Mouse (Mus musculus): ENCODE results near the gene Gm21731. TPM values are rescaled to one million over a fixed set of nuclear protein-coding genes. Genes with fewer than 3 reads are reported as not detected.
"Not testable (repeated sequence)": the region's sequence is repeated elsewhere in the genome, so short reads cannot be mapped to it uniquely, and the experiment has no call there.

The Gm21731 gene
- not detected in 2 replicates for polyA plus RNA-seq (2012; rRNA removed)

DNA sequence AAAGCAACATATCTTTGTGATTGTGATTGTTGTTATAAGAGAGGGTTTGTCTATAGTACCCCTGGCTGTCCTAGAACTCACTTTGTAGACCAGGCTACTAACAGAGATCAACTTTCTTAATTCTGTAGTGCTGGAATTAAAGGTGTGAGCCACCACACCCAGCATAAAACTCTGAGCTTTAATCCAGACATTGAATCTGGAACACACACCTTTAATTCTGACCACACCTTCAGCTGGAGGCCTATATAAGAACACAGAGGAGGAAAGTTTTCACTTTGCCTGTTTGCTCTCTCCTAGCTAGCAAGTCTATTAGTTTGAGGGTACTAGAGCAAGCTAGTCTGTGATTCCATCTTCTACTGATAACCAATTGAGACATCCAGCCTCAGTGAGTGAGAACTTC lies at the start of gene Gm21731:
Gm21731 (plus strand) TSS at position 301 of the 400 bp plus-strand sequence.
- H3K27ac ChIP-seq (ENCODE audit: insufficient read depth, low read depth, low read length); H3K4me1 ChIP-seq (ENCODE audit: control insufficient read depth, insufficient read depth, insufficient read length, low read length); H3K36me3 ChIP-seq (ENCODE audit: control insufficient read depth, insufficient read depth, low read length); H3K27me3 ChIP-seq (ENCODE audit: control insufficient read depth, insufficient read depth, low read length); H3K4me3 ChIP-seq (ENCODE audit: low read depth, low read length): not testable (repeated sequence)

GRCm38 (mm10) chr13:120196189-120196821 lies 42.6 kb upstream of the Gm21731 start:
- 72% methylated on average over 7 of the region's 8 CpGs for WGBS
- H3K36me3 ChIP-seq (ENCODE audit: control insufficient read depth, insufficient read depth, low read length); H3K4me3 ChIP-seq (ENCODE audit: low read depth, low read length); H3K27ac ChIP-seq (ENCODE audit: insufficient read depth, low read depth, low read length); H3K27me3 ChIP-seq (ENCODE audit: control insufficient read depth, insufficient read depth, low read length); H3K4me1 ChIP-seq (ENCODE audit: control insufficient read depth, insufficient read depth, insufficient read length, low read length): not testable (repeated sequence)

DNA sequence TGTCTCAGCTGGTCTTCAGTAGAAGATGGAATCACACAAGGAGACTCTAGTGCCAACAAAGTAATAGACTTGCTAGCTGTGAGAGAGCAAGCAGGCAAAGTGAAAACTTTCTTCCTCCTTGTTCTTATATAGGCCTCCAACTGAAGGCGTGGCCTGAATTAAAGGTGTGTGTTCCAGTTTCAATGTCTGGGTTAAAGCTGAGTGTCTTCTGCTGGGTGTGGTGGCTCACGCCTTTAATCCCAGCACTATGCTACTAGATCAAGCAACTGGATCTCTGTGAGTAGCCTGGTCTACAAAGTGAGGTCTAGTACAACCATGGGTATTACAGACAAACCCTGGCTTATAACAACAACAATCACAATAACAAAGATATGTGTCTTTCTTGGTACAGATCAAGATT lies 23.1 kb upstream of the Gm21731 start, which contains the start of gene Gm21762:
Gm21762 (minus strand) TSS at position 101 of the 400 bp plus-strand sequence.
- H3K36me3 ChIP-seq (ENCODE audit: control insufficient read depth, insufficient read depth, low read length); H3K4me3 ChIP-seq (ENCODE audit: low read depth, low read length); H3K27ac ChIP-seq (ENCODE audit: insufficient read depth, low read depth, low read length); H3K4me1 ChIP-seq (ENCODE audit: control insufficient read depth, insufficient read depth, insufficient read length, low read length); H3K27me3 ChIP-seq (ENCODE audit: control insufficient read depth, insufficient read depth, low read length): not testable (repeated sequence)
- WGBS = no CpG with 5 or more reads among the region's 2 CpGs

DNA sequence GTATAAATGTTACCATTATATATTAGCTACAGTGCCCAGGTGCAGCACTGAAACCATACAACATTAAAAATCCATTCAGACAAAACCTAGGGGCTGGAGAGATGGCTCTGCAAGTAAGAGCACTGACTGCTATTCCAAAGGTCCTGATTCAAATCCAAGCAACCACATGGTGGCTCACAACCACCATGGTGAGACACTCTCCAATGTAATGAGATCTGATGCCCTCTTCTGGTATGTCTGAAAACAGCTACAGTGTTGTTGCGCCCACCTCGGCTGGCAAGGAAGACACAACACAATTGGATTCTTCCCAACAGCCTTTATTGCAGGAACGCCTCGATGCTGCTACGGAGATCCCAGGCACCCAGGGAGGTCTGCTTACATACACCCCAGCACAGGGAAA lies 18.0 kb upstream of the Gm21731 start:
- not testable (repeated sequence) for H3K4me1 ChIP-seq (ENCODE audit: control insufficient read depth, insufficient read depth, insufficient read length, low read length); H3K27ac ChIP-seq (ENCODE audit: insufficient read depth, low read depth, low read length); H3K36me3 ChIP-seq (ENCODE audit: control insufficient read depth, insufficient read depth, low read length); H3K4me3 ChIP-seq (ENCODE audit: low read depth, low read length); H3K27me3 ChIP-seq (ENCODE audit: control insufficient read depth, insufficient read depth, low read length)
- 83% methylated on average over 5 of the region's 5 CpGs for WGBS

DNA sequence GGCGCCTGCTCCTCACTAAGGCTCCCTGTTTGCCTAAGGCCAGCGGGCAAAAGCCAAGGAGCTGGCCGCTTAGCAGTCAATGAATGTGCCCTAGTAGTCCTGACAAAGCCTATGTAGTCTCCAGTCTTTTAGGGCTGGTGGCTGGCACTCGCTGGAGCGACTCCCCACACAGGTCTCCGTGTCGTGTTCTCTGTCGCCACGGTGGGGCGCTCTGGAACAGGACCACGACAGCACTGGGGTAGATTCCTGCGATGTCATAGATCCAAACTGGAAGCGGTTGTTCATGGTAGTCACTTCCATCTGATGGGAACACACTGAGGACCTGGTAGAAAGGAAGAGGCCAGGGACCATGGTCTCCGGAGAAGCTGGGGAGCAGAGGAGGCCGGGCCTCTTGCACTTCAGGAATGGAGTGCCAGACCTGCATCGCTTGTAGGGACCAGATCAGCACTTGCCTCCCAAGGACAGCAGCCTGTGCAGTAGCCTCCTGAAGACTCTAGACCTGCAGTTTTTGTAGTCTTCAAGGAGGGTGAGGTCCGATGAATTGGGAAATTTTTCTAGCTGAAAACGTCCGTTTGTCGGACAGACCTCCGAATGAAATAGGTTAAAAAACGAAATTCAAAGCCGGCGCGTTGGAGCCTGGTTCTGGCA lies 15.8 kb upstream of the Gm21731 start:
- not testable (repeated sequence) for H3K4me3 ChIP-seq (ENCODE audit: low read depth, low read length); H3K4me1 ChIP-seq (ENCODE audit: control insufficient read depth, insufficient read depth, insufficient read length, low read length); H3K36me3 ChIP-seq (ENCODE audit: control insufficient read depth, insufficient read depth, low read length); H3K27me3 ChIP-seq (ENCODE audit: control insufficient read depth, insufficient read depth, low read length); H3K27ac ChIP-seq (ENCODE audit: insufficient read depth, low read depth, low read length)
- WGBS = 95% methylated on average over 16 of the region's 25 CpGs

DNA sequence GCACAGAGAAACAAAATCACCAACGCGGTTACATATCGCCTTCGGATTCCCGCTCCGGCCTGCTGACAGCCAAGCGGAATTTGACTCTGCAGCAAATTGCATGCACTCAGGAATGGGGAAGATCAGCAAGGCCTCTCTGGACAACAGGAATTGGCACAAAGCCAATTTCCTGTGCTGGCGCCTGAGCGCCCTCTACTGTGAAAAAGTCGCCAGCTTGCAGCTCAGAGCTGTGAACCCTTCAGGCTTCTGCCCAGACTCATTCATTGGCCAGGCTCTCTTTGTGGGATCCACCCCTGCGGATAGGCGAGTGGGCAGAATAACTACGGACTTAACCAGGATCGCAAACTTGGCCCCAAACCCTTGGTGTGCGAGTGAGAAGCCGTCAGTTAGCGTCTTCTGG lies 7.1 kb upstream of the Gm21731 start:
- H3K36me3 ChIP-seq (ENCODE audit: control insufficient read depth, insufficient read depth, low read length); H3K4me3 ChIP-seq (ENCODE audit: low read depth, low read length); H3K27me3 ChIP-seq (ENCODE audit: control insufficient read depth, insufficient read depth, low read length); H3K4me1 ChIP-seq (ENCODE audit: control insufficient read depth, insufficient read depth, insufficient read length, low read length); H3K27ac ChIP-seq (ENCODE audit: insufficient read depth, low read depth, low read length): not testable (repeated sequence)
- WGBS = 95% methylated on average over 17 of the region's 17 CpGs

- not testable (repeated sequence) for H3K36me3 ChIP-seq (ENCODE audit: control insufficient read depth, insufficient read depth, low read length); H3K27me3 ChIP-seq (ENCODE audit: control insufficient read depth, insufficient read depth, low read length); H3K4me3 ChIP-seq (ENCODE audit: low read depth, low read length); H3K27ac ChIP-seq (ENCODE audit: insufficient read depth, low read depth, low read length); H3K4me1 ChIP-seq (ENCODE audit: control insufficient read depth, insufficient read depth, insufficient read length, low read length)
- 75% methylated on average over 14 of the region's 25 CpGs for WGBS
Observed at GRCm38 (mm10) chr13:120232447-120233049, 6.4 kb upstream of the Gm21731 start.

DNA sequence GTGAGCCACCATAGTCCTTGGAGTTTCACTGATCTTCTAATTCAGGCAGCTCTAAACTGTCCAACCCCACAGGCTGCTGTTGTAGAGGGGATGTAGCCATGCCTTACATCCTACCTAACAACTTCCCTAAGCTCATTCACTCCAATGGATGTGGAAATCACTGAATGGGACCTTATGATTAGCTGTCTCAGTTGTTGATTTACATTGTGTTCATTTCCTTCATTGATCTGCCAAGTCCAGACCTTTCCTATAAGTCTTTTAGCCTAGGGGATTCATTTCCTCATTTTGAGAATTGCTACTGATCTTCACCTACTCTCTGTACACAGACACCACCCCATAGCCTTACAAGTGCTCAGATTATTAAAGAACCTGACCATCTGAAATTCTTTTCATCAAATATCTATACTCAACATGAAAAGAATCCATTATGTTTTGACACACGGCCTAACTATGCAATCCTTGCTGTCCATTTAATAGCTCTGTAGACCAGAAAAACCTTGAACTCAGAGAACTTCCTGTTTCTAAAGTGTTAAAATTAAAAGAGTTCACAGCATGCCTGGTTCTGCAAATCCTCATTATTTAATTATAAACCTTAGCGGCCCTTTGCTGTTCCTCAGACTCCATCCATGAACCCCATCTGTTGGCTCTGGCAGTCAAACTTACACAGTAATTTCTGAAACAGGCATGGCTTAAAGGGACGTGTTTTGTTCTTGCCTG lies 12.5 kb downstream of the Gm21731 start:
- H3K4me1 ChIP-seq (ENCODE audit: control insufficient read depth, insufficient read depth, insufficient read length, low read length); H3K36me3 ChIP-seq (ENCODE audit: control insufficient read depth, insufficient read depth, low read length); H3K4me3 ChIP-seq (ENCODE audit: low read depth, low read length); H3K27me3 ChIP-seq (ENCODE audit: control insufficient read depth, insufficient read depth, low read length); H3K27ac ChIP-seq (ENCODE audit: insufficient read depth, low read depth, low read length): not testable (repeated sequence)
- 80% methylated on average over 2 of the region's 3 CpGs for WGBS

DNA sequence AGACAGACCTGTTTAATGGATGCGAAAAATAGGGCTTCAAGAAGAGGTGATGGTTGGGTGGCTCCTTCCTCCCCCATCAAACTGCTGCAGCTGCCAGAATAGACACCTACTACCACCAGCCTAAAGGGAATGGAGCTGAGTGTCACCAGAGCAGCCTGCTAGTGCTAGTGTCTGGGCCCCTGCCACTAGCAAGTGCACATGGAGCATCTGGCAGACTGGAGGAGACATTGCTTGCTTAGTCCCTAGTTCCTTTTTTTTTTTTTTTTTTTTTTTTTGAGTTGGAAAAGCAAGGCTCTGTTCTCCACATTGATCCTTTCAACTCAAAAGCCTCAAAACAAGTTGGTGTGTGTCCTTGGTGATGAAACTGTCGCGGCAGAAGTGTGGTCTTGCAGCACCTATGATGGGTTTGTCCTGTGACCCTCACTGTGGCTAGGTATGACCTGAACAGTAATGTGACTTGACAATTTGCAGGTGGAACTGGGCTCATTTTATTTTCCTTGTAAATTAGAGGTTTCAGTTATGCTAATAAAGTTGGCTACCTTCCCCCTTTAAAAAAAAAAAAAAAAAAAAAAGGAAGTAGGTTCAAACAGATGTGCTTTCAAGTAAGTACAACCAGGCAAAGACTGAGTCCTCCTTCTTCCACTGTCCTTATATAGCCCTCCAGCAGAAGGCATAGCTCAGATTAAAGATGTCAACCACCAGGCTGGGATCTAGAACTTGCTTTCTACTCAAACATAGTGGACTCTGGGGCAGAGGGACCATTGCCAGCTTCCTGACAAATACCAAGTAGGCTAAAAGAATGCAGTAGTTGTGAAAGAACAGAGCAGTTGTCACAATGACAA lies 20.1 kb downstream of the Gm21731 start:
- not testable (repeated sequence) for H3K27me3 ChIP-seq (ENCODE audit: control insufficient read depth, insufficient read depth, low read length); H3K36me3 ChIP-seq (ENCODE audit: control insufficient read depth, insufficient read depth, low read length); H3K27ac ChIP-seq (ENCODE audit: insufficient read depth, low read depth, low read length); H3K4me3 ChIP-seq (ENCODE audit: low read depth, low read length); H3K4me1 ChIP-seq (ENCODE audit: control insufficient read depth, insufficient read depth, insufficient read length, low read length)
- WGBS = 76% methylated on average over 3 of the region's 3 CpGs

DNA sequence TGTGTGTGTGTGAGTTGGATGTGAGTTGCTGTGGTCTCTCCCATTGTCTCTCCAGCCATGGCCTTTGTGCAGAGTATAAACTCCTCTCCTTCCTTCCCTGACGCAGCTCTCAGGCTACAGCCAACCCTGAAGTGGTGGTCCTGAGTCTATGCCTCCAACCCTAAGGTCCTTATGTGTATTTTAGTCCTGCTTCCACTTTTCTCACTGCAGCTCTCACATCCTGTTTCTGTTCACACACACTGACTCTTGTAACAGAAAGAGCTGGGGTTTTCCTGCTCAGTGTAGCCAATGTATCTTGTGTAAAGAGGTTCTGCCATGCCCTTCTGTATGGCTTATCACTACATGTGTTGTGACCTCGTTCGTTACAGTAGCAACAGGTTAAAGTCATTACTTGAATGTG lies 20.8 kb downstream of the Gm21731 start:
- WGBS = 54% methylated on average over 3 of the region's 3 CpGs
- H3K4me1 ChIP-seq (ENCODE audit: control insufficient read depth, insufficient read depth, insufficient read length, low read length); H3K36me3 ChIP-seq (ENCODE audit: control insufficient read depth, insufficient read depth, low read length); H3K27ac ChIP-seq (ENCODE audit: insufficient read depth, low read depth, low read length); H3K4me3 ChIP-seq (ENCODE audit: low read depth, low read length); H3K27me3 ChIP-seq (ENCODE audit: control insufficient read depth, insufficient read depth, low read length): not testable (repeated sequence)

GRCm38 (mm10) chr13:120262870-120263269 lies 24.0 kb downstream of the Gm21731 start, which contains the start of gene AF067061:
Gene AF067061 (plus strand): TSS chr13:120263114.
- H3K4me1 ChIP-seq (ENCODE audit: control insufficient read depth, insufficient read depth, insufficient read length, low read length); H3K27me3 ChIP-seq (ENCODE audit: control insufficient read depth, insufficient read depth, low read length); H3K27ac ChIP-seq (ENCODE audit: insufficient read depth, low read depth, low read length); H3K36me3 ChIP-seq (ENCODE audit: control insufficient read depth, insufficient read depth, low read length); H3K4me3 ChIP-seq (ENCODE audit: low read depth, low read length): not testable (repeated sequence)
- WGBS = 90% methylated on average over 2 of the region's 2 CpGs

Measured in small intestine, adult 2 months (tissue).